In genomic region chrX:134808755-134809224, GRCm38 (mm10) we compare ENCODE assay signal across 8 mouse cellular contexts. TPM values are rescaled to one million over a fixed set of nuclear protein-coding genes. Genes with fewer than 3 reads are reported as not detected.
A peak's percentile ranks its signal among the peaks of the same experiment; 100 is the strongest.
DNase-seq lines count a peak whose midpoint lies in the region; ATAC-seq and TF ChIP-seq lines count a peak whose summit lies in the region.

Gene Armcx2, minus strand, starts transcription at chrX:134809221.

- H3K36me3 ChIP-seq in forebrain, embryonic 14.5 days (ENCODE audit: control insufficient read depth, insufficient read depth, low read length): peaks cover 22% of the 10 kb centered on the region
- H3K36me3 ChIP-seq in neural tube, embryonic 15.5 days: peaks cover 14% of the 10 kb centered on the region

- peak within 1 kb of the TSS; percentile 43 for H3K4me2 ChIP-seq in forebrain, embryonic 14.5 days (ENCODE audit: low read length)
- H3K4me2 ChIP-seq in neural tube, embryonic 15.5 days: peak within 1 kb of the TSS; percentile 56

- intact Hi-C loops in heart, postnatal 36 days (cut with DNase I): loop anchor here (5.0 kb wide), 1 partner anchor 56 kb away; the partner anchor contains the start of gene Armcx6

- 18% methylated on average over 16 of the region's 16 CpGs for WGBS in forebrain, embryonic 14.5 days
- 20% methylated on average over 16 of the region's 16 CpGs for WGBS in lung, adult 2 months
- WGBS in neural tube, embryonic 15.5 days: 12% methylated on average over 16 of the region's 16 CpGs

- no peaks in the 10 kb centered on the region for H3K4me1 ChIP-seq in forebrain, embryonic 14.5 days (ENCODE audit: control insufficient read depth, insufficient read depth, low read length)
- H3K4me1 ChIP-seq in lung, adult 2 months (ENCODE audit: control insufficient read depth, insufficient read depth, low read length): no peaks in the 10 kb centered on the region
- peaks cover 18% of the 10 kb centered on the region for H3K4me1 ChIP-seq in neural tube, embryonic 15.5 days

- peak within 1 kb of the TSS; percentile 89 for H3K27ac ChIP-seq in forebrain, embryonic 14.5 days (ENCODE audit: low read depth, low read length)
- peak within 1 kb of the TSS; percentile 87 for H3K27ac ChIP-seq in layer of hippocampus, adult 2 months
- H3K27ac ChIP-seq in neural tube, embryonic 15.5 days (replicated peaks): peak within 1 kb of the TSS; percentile 87

- ATAC-seq in forebrain, embryonic 14.5 days: peak; percentile 94
- peak; percentile 92 for ATAC-seq in neural tube, embryonic 15.5 days (ENCODE audit: low FRiP score)

- H3K27me3 ChIP-seq in forebrain, embryonic 14.5 days (replicated peaks; ENCODE audit: control insufficient read depth, insufficient read depth, low read length): no peaks in the 10 kb centered on the region
- no peaks in the 10 kb centered on the region; the same call in 1 of the 2 replicates for H3K27me3 ChIP-seq in neural tube, embryonic 15.5 days (replicated peaks)

- TF ChIP-seq POLR2A in lung, adult 2 months (IDR thresholded peaks at IDR 0.05; ENCODE audit: borderline replicate concordance, extremely low read depth, low read depth, low read length): peak; percentile 36; the same call in 1 of the 2 replicates

- no peaks in the 10 kb centered on the region for H3K9me3 ChIP-seq in forebrain, embryonic 14.5 days (replicated peaks; ENCODE audit: control insufficient read depth, low read length)
- H3K9me3 ChIP-seq in neural tube, embryonic 15.5 days (replicated peaks): no peaks in the 10 kb centered on the region

- peak; percentile 58 for DNase-seq in MN1 (ENCODE audit: low spot score)
- peak; percentile 8 for DNase-seq in c-Kit-positive CD71-negative TER-119-negative erythroid progenitor cells, embryonic 14.5 days (ENCODE audit: low read depth)
- DNase-seq in forebrain, embryonic 14.5 days (ENCODE audit: low spot score): peak; percentile 87
- peak; percentile 26 to 38 for DNase-seq in heart, postnatal 36 days
- DNase-seq in layer of hippocampus, adult 2 months (ENCODE audit: low spot score in 2 of 2): peak; percentile 51 to 57
- DNase-seq in lung, adult 2 months: peak; percentile 20
- peak; percentile 29 to 47 for DNase-seq in thymus, postnatal 36 days

- no peak for TF ChIP-seq CTCF in layer of hippocampus, adult 2 months (conservative IDR thresholded peaks at IDR 0.05)
- no peak for TF ChIP-seq CTCF in lung, adult 2 months (IDR thresholded peaks at IDR 0.05; ENCODE audit: insufficient read depth, low read length)

- H3K9ac ChIP-seq in forebrain, embryonic 14.5 days (ENCODE audit: low read length): peak within 1 kb of the TSS; percentile 75
- peak within 1 kb of the TSS; percentile 62 for H3K9ac ChIP-seq in neural tube, embryonic 15.5 days (replicated peaks)

- H3K4me3 ChIP-seq in forebrain, embryonic 14.5 days (ENCODE audit: low read depth, low read length): peak within 1 kb of the TSS; percentile 55
- peak within 1 kb of the TSS; percentile 65 for H3K4me3 ChIP-seq in layer of hippocampus, adult 2 months
- H3K4me3 ChIP-seq in lung, adult 2 months (replicated peaks; ENCODE audit: extremely low read depth, low read depth, low read length): peak within 1 kb of the TSS; percentile 64
- H3K4me3 ChIP-seq in neural tube, embryonic 15.5 days (replicated peaks): peak within 1 kb of the TSS; percentile 55

RNA-seq across cellular contexts. Expression of gene Armcx2, which starts in this region (rescaled TPM):
- polyA plus RNA-seq in forebrain, embryonic 14.5 days (2014; fragmentation: Nextera tagmentation; extraction: Ambion mirVana): 72.1 and 73.4 TPM in 2 replicates
- 1 to 10 TPM; 6.7 to 7.4 TPM for total RNA-seq in heart, postnatal 36 days (2021)
- 10 to 100 TPM; 87.0 to 87.5 TPM for total RNA-seq in layer of hippocampus, adult 2 months (2021)
- polyA plus RNA-seq in lung, adult 2 months (2012; rRNA removed): 16.1 and 19.1 TPM in 2 replicates
- polyA plus RNA-seq in neural tube, embryonic 15.5 days (2015; fragmentation: Nextera tagmentation; extraction: Ambion mirVana): 78.0 and 78.6 TPM in 2 replicates

Comparison
In these comparisons a context has a peak if more than half of its experiments do, and no peak if none do; other contexts are left out.
1. Peak in every context shown above with its lines: DNase-seq, ATAC-seq, H3K4me3 ChIP-seq and H3K27ac ChIP-seq.
2. RNA of gene Armcx2 (total RNA-seq): 87.0 to 87.5 TPM in layer of hippocampus, adult 2 months; 6.7 to 7.4 TPM in heart, postnatal 36 days; every median in the first group is over 10 times any median in the second.
3. DNase-seq: peak in every context shown above with its lines; median percentile 87 in forebrain, embryonic 14.5 days; 58 in MN1; 54 in layer of hippocampus, adult 2 months; 38 in thymus, postnatal 36 days; 32 in heart, postnatal 36 days; 20 in lung, adult 2 months; 8 in c-Kit-positive CD71-negative TER-119-negative erythroid progenitor cells, embryonic 14.5 days.